Mouse (Mus musculus) erythroblast, embryonic 14.5 days (primary cell): ENCODE results near the gene Dchs2.

Experiments
- GATA1 ChIP-seq: IDR thresholded peaks from 2 replicates; pipeline ENCODE4 v1.6.1; 2012; ENCODE audit warnings: low read length, inconsistent platforms, mixed read lengths
- TAL1 ChIP-seq: IDR thresholded peaks from 3 replicates; pipeline ENCODE4 v1.6.1; 2012; ENCODE audit warnings: low read length, inconsistent platforms, mixed read lengths

GRCm38 (mm10) chr3:83156165-83156564 lies 28.4 kb downstream of the Dchs2 start:
- TF ChIP-seq TAL1 = no peak
- no peak for TF ChIP-seq GATA1
